Mouse (Mus musculus) kidney, adult 9 months (tissue): ENCODE results near the gene Tjp3.
A peak's percentile ranks its signal among the peaks of the same experiment; 100 is the strongest.

ENCODE experiments used
- DNase-seq: peaks from one replicate; pipeline ENCODE4 v3.0.0; 2022

The Tjp3 gene

DNA sequence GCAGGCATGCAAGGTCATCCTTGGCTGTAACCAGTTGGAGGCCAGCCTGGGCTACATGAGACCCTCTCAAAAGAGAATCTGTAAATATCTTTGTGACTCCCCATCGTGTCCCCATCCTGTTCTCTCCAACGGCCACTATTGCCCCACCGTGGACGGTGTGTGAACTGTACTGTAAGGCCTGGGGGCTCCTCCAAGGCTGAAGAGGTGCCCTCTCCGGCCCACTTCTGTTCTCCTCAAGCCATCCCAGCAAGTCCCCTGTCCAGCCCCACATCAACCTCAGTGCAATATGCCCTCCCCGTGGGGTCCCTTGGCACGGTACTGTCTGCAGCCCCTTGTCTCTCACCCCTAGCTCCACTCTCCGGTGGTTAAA, 27.9 kb upstream of the Tjp3 start:
- peak; percentile 43 for DNase-seq

DNA sequence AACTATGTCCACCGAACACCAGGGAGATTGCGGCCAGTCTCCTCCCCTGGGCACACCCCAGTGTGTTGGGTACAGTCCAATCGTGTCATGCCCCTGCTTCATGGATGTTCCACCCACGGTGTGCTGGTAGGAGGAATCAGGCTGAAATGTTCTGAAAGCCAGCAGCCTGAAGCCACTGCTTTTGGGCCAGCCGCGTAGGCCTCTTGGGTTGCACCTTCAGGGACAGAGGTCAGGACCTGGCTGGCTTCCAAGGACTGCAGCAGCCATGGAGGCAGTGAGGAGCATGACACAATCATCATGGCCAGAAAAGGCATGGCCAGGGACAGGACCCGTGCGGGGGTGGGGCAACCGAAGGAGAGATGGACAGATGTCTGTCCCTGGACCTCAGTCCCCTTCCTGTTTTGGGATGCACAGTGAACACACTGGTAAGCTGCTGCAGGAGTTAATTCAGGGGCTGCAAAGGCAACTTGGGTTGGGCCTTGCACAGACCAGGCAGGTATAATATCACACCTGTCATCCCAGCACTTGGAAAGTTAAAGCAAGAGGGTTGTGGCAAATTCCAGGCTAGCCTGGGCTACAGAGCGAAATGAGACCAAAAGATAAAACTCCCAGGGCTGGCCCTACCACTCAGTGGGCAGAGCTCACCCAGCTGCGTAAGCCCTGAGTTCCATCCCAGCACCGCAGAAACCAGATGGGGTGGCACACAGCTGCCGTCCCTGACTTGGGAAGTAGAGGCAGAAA, 27.4 kb upstream of the Tjp3 start:
- DNase-seq, result peak; percentile 48

DNA sequence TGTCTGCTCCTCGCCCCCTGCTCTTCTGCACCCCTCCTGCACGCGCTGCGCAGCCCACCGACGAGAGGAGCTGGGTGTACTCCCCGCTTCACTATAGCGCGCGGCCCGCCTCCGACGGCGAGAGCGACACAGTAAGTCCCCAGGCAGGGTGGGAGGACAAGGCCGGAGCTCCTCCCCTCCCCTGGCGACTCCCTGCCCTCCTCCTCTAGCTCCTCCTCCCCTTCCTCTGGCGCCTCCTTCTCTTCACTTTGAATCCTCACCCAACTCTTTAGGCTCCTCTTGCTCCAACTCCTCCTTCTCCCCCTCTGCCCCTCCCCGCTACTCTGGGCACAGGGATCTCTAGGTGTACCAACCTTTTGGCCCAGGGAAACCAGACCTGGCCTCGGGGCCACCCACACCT, 25.9 kb upstream of the Tjp3 start:
- peak; percentile 75 for DNase-seq

DNA sequence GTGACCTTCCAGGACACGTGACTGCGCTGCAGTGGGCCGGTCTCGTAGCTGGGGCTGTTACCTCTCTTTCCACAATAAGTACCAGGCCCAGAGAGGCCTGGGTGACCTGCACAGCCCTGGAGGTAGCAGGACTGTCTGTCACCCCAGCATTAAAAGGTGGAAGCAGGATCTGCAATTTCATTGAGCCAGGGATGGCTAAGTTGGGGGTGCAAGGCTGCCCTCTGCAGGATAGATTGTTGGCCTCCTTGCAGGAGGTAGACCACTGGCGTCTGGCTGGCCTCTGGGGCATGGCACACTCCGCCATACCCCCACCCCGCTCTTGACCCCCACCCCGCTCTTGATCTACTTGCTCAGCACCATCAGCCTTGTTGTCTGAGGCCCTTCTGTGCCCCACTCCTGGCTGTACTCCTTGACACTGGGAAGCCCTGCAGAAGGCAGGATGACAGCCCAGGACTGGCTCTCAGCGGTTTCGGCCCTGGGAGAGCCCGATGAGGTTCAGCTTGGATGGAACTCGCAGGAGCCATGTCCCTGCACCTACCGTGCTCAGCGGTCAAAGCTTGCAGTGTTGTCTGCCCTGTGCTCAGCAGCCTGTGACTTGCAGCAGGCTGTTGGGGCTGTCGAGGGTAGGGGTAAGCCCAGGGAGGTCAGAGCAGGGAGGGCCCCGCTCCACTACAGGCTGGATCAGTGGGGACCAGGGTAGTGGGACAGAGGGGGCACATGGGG, 25.1 kb upstream of the Tjp3 start:
- peak; percentile 61 for DNase-seq

DNA sequence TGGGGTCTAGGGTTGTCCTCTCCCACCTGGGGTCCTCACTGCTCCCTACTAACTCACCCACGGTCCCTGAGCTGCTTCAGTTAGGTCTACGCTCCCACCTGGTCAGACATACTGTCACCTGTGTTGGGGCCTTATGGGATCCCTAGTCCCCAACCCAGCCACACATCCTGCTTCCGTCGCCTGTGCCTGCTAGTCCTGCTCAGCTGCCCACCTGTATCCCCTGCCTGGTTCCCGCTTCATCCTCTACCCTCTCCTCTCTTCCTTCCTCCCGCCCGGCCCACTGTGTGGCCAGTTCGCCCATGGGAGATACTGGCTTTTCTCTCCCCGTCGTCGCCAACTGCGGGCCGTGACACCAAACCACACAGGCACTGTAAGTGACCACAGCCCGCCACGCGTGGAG, 24.2 kb upstream of the Tjp3 start:
- DNase-seq, result no peak

DNA sequence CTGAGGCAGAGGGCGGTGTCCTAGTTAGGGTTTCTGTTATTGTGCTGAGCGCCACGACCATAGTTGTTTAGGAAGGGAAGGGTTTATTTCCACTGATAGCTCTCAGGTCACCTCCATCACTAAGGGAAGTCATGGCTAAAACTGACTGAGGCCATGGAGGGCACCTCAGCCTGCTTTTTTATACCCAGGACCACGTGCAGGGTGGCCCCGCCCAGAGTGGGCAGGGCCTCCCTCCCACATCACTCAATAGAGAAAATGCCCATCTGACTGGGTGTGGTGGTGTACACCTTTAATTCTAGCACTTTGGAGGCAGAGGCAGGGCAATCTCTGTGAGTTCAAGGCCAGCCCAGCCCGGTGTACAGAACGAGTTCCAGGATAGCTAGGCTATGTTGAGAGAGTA, 22.8 kb upstream of the Tjp3 start:
- peak; percentile 21 for DNase-seq

DNA sequence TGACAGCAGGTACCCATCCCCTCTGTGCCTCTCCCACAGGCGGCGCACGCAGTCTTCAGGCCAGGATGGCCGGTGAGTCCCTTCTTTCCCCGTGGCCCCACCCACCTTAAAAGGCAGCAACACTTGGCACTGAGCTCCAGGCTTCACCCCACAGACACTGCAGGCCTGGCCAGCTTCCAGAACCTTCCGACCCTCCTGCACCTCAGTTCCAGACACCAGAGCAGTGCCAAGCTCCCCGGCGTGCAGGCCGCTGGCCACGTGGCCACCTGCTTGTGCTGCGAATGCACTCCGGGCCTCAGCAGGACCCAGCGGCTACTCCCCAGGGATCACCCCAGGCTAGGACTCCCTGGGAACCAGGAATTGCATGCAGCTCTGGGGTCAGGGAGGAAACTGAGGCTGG, 22.2 kb upstream of the Tjp3 start:
- no peak for DNase-seq

DNA sequence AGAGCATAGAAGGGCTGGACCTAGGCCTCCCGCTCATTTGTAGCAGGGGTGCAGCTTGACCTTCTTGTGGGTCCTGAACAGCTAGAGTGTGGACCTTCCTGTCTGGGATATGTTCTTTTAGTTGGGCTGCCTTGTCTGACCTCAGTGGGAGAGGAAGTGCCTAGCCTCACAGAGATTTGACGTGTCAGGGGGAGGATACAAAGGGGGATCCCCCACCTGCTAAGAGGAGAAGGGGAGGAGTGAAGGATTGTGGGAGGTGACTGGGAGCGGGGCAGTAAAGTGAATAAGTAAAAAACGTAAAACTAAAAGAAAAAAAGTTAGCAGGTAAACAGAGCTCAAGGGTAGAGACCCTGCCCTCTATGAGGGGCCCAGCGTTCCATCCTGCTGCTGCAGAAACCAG, 18.2 kb upstream of the Tjp3 start:
- DNase-seq, result no peak

DNA sequence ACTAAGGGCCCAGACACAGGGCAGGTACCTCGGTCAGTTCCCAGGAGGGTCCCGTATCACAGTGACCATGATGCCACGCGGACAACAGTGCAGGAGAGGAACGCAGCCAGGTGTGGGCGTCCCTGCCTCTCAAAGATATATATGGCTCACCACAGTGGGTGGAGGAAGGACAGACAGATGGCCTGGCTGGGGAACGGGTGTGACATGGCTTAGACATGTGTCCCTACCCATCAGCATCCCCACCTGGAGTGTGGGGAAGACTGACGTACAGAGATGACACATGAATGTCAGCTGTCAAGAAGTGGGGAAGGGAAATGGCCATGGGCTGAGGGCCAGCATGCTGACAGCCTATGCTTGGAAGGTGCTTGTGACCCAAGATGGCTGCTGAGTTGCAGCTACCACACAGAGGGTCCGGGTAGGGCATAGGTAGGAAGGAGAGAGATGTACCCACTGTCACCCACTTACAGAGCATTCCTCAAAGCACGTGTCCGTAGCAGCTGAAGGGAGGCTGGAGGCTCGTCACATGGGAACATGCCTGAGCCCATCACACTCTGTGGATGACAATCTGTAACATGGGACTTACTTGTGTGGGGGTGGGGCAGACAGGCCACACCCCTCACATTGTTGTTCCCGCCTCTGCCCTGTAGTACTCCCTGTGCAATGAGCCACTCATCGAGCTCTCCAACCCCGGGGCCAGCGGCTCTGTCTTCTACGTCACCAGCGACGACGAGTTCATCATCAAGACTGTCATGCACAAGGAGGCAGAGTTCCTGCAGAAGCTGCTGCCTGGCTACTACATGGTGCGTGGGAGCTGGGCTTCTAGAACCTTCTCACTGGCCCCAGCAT, 15.7 kb upstream of the Tjp3 start:
- DNase-seq, result no peak

DNA sequence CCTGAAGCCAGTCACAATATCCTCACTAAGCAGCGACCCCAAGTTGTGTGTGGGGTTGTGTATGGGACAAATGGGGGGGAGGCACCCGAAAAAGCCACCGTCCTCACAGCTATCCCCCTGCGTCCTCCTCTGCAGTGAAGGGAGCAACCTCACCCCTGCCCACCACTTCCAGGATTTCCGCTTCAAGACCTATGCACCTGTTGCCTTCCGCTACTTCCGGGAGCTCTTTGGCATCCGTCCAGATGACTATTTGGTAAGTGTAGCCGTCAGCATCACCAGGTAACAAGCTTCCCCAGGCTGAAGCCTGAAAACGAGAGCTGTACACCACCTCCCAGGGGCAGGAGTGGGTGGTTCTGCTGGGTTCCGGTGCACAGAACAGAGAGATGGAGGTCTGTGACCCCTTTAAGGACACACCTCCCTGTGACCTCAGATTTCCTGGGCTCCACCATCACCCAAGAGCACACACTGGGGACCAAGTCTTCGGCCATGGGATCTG, 14.8 kb upstream of the Tjp3 start:
- no peak for DNase-seq

DNA sequence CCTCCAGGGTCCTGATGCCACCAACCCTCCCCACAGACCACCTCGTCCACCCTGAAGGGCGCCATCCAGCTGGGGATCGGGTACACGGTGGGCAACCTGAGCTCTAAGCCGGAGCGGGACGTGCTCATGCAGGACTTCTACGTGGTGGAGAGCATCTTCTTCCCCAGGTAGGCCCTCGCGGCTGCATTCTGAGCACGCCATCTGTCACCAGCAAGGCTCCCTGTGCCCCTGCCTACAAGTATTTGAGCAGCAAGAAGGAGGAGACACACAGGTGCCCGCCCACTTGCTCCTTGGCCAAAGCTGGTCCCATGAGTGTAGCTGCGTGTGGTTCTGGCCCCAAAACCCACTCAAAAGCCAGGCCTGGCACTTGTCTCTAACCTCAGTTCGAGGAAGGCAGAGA, 14.3 kb upstream of the Tjp3 start:
- DNase-seq, result no peak

DNA sequence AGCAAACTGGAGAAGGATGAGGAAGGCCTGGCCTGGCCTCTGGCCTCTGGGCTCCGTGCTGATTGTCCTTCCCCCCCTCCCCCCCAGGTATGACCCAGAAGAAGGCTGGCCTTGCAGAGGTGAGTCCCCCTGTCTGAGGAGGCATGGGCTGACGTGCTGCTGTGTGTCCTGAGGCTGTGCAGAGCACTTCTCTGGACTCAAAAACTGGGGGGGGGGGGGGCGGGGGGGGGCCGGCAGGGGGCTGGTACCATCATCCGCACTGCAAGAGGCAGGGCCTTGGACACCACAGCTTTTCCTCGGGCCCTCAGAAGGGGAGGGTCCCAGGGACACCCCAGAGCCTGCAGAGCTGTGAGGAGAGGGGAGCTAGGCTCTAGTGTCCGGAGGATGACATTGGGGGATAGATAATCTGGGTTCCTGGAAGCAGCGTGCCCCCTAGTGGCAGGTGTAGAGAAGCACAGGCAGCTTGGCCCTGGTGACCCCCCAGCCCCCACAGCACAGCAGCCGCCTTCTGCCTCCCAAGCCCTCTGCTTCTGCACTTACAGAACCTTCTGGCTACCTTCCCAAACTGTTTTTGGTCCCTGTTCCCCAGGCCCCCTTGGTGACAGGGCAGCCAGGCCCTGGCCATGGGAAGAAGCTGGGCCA, 13.3 kb upstream of the Tjp3 start:
- DNase-seq, result no peak

DNA sequence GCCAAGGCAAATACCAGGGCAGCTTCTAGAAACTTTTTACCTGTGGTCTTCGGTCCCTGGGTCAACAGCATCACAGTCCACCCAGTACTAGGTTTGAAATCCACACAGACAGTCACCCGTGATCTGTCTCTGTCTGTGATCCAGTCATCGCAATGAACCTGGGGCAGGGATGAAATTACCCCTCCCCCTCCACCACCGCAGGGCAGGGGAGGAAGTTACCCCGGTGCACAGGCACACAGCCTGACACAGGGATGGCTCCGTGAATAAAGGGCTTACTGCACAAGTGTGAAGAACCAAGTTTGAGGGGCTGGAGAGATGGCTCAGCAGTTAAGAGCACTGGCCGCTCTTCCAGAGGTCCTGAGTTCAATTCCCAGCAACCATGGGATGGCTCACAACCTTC, 12.4 kb upstream of the Tjp3 start:
- DNase-seq, result no peak

DNA sequence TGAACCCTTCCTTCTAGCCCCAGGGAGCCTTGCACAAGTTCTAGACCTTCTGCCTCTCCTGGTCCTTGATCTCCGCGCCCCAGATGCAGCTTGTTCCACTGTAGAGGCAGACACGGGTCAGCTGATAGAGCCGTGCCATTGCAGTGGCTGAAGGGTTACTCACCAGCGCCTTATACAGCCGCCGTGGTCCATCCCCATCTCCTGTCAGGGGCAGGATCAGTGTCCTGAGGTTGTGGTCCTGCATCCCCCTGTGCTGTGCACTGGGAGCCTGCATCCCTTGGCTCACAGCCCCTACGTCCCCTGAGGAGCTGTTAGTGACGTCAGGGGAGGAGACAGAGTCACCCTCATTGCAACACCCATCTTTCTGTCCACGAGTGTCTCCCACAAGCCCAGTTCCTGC, 11.9 kb upstream of the Tjp3 start:
- DNase-seq, result no peak

DNA sequence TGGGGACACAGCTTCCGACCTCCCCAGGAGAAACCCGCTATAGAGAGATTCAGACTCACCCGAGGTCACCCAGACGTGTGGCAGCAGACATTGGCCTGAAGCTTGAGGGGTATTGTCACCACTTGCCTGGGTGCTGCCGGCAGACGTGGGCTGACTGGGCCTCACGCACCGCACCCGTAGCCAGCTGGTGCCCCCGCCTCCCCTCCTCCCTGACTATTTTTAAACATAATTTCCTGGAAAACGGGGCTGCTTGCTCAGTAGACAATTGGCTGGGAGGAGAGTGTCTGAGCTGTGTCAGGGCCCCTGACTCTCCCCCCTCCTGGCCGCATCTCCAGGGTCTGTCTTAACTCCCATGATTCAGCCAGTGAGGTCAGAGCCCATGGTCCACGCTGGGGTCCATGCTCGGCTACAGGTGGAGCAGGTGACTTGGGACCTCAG, 11.4 kb upstream of the Tjp3 start:
- DNase-seq, result no peak

DNA sequence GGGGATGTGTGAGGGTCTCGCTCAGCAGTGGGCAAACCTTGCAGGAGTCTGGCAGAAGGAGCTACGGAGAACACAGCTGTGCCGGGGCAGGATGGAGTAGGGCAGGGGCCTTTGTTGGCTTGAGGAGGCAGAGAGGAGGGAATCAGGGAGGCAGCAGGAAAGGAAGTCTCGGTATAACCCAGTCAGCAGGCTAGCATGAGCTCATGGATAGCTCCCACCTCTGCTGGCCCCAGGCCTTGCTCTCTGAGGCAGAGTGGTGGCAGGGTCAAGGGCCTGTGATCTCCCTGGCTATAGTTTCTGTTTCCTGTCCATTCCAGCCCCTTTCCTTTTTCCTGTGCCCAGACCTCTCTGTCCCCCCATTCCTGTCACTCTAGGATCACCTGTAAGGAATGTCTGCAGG, 10.9 kb upstream of the Tjp3 start:
- no peak for DNase-seq

DNA sequence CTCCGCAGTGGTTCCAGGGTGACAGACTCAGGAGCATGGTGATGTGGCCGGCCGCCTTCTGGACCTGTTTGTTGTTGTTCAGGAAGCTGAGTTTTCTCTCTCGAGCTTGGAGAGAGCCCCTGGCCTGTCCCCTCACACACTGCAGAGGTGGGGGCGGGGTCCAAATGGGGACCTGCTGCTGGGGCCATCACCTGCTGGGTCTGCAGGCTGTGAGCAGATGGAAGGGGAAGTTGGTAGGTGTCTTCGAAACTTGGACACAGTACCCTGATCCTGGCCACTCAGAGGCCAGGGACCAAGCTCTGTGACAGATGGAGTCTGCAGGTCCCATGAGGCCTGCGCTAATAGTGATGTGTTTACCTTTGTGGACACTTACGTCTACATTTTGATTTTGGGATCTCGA, 9.9 kb upstream of the Tjp3 start:
- no peak for DNase-seq

DNA sequence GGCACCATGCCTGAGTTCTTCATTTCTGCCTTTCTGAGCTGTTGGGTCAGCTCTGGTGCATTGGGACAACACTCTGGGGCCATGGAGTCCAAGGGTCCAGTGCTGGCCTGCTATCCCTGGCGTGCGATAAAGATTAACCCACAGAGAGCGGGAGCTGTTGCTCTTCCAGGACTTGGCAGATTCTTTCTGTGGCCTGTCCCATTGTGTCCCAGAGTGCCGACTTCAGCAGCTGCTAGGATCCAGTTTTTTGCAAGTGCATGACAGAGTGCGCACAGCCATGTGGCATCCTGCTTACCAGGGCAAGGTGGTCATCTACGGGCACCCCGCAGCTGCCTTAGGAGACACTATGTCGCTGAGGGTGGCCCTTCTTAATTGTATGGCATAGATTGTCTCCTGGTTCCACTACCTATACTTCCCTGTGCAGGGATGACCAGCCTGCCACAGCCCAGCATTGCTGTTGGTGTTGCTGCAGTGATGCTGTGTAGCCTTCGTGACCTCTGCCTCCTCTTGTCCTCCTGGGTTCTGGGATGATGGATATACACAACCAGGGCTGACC, 9.0 kb upstream of the Tjp3 start:
- DNase-seq, result peak; percentile 91

DNA sequence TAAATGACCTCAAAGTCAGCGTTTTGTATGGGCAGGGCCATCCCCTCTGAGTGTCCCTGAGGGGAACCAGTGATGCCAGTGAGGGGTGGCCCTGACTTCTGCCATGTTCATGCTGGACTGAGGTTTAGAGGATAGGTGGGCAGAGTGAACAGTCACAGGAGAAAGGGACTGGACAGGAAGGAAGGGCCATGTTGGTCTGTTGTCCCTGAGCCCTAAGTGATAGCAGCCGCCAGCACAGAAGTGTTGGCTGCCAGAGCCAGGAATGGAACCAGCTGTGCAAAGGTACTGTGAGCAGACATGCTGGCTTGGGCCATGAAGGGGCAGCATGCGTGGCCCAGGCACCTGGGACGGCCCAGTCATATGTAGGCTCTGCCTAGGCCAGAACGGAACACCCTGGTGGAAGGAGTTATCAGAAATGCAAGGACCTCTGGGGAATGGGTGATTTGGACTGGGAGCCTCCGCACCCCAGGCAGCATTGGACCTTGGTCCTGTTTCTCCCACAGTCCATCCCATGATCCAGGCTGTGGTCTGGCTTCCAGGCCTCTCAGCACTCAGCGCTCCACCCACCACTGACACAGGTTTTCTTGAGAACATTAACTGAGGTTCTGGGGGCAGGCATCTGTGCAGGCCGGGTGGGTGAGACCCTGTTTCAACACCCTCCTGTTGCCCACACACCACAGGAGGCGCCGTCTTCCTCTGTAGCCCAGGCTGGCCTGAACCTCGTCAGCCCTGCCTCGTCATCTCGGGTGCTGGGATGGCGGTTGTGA, 8.4 kb upstream of the Tjp3 start:
- DNase-seq, result peak; percentile 88

DNA sequence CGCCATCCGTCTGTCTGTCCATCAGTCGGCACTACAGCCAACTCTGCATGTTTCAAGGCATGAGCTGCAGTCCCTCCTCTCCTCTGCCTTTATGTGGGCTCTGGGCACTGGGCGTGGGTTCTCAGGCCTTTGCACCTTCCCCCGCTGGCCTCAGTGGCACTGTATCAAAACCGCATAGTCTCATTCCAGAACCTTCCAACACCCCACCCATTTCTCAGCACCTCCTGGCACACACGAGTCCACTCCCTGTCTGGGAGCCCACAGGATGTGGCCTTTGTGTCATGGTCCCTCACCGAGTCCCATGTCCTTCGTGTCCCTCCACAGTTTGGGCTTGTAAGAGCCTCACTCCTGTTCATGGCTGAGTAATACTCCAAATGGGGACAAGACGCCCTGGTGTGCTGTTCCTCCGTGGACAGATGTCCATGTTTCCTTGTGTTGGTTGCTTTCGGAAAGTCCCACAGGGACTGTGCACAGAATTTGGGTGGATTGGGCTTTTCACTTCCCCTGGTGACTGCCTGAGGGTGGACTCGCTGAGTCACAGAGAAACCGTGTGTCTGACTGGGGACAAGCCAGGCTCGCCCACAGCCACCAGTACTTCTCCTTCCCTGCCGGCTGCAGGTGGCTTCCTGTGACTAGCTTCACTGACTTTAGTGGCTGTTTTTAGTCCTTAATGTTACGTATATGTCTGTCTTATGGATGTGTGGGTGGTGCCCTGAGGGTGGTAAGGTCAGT, 7.2 kb upstream of the Tjp3 start:
- peak; percentile 26 for DNase-seq

DNA sequence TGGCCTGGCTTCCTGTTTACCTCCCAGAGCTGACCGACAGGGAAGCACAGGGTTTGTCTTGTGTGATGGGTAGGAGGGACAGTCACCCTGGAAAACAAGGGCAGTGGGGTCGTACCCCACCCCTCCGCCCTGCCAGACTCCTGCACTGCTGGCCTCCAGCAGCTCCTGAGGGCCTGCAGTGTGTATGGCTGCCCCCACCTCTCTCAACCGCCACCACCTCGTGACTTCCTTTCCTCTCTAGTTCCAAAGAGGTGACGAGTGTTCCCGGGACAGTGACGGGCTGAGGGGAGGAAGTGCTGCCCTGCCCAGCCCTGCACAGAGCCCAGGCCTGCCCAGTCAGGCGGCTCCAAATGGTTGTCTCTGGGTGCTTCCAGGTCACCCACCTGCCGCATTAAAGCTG, 6.5 kb upstream of the Tjp3 start:
- peak; percentile 79 for DNase-seq
